Mouse (Mus musculus) kidney, adult 9 months (tissue): Measurements from ENCODE around the gene Il25.
"Not testable (repeated sequence)": the region's sequence is repeated elsewhere in the genome, so short reads cannot be mapped to it uniquely, and the experiment has no call there.

Experiments
- DNase-seq: peaks from one replicate; pipeline ENCODE4 v3.0.0; 2022

Il25 gene

DNA sequence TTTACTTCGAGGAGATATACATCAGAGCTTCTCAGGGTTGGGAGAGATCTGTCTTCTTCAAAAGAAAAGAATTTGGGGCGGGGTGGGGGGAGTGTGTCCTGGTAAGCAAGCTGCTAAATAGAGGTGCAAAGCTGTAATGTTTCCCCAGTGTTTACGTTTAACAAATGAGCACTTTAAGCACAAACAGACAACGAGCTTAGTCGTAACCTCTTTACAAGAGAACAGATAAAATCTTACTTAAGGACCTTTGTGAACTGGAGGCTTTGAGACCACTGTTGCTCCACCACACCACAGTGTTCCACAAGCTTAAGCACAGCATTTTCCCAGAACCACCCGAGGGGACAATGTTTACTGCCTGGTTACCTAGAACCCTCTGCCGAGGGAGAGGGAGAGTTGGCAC, 5.2 kb upstream of the Il25 start:
- DNase-seq = no peak

DNA sequence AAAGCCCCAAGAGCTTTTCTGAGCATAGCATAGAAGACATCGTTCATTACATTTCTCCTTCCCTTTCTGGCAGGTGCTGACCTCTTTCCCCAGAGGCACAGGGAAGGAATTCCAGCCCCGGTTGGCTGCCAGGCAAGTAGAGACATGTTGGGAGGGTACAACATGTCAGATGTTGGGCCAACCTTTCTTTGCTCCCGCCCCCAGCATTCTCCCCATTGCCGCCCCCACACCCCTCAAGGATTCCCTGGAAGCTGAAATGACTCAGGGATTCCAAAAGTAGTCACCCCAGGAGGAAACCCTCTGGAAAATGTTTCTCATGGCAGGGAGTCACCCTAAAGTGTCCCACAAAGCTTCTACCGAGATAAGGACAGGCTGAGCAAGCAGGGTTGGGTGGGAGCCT, 2.7 kb upstream of the Il25 start:
- DNase-seq = no peak

- DNase-seq = no peak
Observed at GRCm38 (mm10) chr14:54930431-54930830, 2.1 kb upstream of the Il25 start.

DNA sequence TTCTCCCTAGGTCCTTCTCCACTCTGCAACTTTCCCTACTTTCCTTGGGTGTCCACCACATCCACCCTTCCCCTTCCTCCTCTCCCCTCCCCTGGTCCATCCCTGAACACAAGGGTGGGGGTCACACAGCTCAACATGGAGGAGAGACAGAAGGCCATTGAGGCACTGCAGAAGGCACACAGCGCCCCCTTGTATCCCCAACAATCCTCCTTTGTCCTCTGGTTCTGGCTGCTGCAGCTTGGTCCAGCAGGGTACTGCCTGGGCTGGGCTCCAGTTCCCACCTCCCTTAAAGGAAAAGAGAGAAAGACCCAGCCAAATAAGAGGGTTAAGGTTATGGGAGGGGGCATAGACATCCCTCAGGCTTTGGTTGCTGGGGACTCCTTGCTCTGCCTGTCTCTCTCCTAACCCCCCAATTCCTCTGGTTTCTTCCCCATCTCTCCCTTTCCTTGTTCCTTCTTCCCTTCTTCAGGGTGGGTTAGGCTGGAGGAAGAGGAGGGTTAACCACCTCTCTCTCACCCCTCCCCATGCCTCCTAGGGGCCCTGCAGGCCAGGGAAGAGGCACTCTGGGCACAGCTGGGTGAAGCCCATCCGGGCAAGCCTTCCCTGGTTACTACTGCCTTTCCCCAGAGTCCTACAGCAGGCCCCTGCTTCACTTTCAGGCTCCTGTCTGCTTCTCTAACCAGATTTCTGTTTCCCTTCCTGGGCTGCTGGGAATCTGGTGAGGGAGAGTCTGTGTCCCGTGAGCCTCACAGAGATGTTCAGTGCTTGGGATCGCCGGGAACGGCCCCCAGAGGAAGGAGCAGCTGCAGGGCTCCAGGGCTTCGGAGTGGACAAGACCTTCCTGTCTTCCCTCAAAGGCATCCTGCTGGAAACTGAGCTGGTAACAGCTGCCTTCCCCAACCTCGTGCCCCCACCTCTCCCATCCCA, 3.7 kb downstream of the Il25 start, which contains the start of gene Cmtm5:
TSS of gene Cmtm5 (plus strand) at position 358 of the 927 bp plus-strand sequence.
- DNase-seq = no peak

DNA sequence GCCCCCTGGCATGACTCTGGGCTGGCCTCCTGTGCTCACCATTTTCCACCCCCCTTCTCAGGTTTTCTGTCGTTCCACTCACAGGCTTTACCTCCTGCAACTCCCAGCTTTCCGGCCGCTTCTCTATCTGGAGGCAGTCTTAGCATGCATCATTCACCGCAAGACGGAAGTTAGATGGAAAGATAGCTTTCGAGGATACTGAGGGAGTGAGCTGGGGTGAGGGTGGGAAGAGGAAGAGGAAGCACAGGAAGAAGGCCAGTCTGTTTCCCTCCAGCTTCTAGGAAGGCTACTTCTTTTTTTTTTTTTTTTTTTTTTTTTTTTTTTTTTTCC, 4.3 kb downstream of the Il25 start:
- DNase-seq = no peak

- DNase-seq = no peak
Observed at GRCm38 (mm10) chr14:54937361-54938182, 5.1 kb downstream of the Il25 start.

DNA sequence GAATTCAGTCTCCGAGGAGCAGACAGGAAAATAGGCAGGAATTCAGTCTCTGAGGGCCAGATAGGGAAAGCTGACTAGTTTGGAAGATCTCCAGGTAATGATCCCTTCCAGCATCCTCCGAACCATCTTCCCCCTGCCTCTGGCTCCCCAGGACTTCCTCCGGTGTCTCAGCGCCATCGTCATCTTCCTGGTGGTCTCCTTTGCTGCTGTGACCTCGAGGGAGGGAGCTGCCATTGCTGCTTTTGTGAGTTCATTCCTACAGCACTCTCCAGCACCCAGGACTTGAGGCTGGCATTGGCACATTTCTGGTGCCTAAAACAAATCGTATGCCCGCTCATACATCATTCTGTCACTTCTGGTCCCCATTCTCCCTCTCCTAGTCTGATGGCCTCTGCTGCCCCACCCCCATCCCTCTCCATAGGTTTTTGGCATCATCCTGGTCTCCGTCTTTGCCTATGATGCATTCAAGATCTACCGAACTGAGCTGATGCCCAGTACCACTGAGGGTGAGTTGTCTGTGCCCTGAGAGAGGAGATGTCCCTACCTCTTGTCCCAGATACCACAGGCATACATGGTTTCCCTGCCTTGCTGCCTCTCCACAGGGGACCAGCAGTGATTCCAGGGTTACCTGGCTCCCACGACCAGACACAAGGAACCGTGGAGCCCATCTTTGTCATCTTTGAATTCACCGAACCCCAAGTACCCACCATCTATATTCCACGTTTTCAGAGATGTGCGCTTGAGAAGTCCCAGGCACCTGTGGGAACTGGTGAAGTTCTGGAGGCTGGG, 6.1 kb downstream of the Il25 start:
- DNase-seq = no peak

GRCm38 (mm10) chr14:54939434-54940175, 7.1 kb downstream of the Il25 start:
- peak; percentile 91 for DNase-seq

DNA sequence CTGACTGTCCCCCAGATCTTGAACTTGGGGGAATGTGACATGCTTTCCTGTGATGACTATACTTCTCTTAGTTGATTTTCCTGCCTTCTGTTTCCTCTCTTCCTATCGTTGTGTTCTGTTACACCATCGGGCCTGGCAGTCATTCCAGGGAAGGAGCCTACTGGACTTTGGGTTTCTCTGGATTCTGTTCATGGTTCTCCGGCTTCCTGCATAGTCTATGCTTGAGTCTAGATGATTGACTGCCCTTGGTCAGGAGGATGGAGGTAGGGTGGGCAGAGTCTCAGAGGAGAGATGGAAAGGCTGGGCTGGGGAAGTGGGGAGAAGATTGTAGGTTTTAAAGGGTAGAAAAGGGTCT, 7.7 kb downstream of the Il25 start:
- peak; percentile 51 for DNase-seq

DNA sequence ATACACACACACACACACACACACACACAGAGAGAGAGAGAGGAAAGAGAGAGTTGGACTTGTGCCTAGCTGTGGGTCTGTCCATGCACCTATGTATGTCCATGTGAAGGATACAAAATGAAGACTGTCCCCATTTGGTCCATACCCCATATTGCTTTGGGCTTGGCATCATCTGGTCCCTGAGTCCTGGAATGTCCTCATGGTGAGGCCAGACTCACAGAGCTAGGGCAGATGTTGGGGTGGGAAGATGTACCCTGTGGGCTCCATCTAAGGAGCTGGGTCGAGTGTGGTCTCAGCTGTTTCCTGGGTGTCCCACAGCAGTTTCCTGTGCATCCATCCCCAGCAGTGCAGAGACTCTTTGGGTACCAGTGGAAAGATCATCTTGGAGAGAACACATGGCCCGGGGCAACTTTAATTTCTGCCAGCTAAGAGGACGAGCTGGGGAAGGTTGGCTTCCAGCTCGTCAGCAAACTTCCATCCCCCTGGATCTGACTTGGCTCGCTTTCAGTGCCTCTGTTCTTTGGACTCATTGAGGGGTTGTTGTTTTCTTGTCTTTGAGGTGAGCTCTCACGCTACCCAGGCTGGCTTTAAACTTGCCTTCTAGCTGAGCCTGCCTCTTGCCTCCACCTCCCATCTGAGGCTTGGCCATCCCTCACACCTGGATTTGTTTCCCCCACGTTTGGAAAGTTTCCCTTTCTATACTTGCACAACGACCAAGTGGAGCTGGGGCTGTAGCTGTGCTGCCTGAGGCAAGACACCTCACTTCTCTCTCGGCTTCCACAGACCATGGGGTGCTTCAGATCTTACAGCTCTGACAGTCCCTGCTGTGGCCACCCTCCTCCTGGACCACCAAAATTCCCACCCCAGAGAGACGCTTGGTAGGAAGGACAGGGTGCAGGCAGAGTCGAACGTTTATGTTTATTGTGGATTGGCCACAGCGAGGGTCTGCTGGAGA, 8.8 kb downstream of the Il25 start:
- DNase-seq = peak; percentile 66

DNA sequence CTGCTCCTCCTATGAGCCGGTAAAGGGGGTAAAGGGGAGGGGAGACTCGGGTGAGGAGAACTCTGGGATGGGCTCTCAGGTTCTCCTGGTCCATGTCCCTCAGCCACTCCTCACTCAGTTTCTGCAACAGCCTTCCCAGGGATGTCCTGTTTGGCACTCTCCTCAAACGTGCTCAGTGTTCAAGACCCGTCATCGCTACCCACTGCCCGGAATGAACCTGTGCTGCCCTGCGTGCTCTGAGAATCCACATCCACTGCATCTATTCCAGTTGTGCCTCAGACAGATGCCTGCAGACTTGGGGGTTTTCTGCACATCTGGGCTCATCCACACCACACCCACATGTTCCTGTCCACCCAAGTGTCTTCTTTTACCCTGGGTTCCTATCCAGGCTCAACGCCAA, 10.0 kb downstream of the Il25 start:
- DNase-seq = no peak

- DNase-seq = no peak
Observed at GRCm38 (mm10) chr14:54943971-54944370, 11.5 kb downstream of the Il25 start.

DNA sequence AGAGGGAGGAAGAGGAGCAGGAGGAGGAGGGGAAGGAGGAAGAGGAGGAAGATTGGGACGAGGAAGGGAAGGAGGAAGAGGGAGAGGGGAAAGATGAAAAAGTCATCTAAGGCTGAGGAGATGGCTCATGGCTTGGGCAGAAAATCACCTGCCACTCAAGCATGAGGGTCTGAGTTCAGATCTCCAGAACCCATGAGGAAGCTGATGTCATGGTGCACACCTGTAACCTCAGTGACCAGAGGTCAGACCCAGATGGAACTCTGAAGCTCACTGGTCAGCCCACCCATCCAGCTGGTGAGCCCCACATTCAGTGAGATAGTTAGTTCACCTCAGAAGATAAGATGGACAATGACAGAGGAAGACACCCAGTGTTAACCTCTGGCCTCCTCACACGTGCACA, 12.4 kb downstream of the Il25 start:
- no peak for DNase-seq

DNA sequence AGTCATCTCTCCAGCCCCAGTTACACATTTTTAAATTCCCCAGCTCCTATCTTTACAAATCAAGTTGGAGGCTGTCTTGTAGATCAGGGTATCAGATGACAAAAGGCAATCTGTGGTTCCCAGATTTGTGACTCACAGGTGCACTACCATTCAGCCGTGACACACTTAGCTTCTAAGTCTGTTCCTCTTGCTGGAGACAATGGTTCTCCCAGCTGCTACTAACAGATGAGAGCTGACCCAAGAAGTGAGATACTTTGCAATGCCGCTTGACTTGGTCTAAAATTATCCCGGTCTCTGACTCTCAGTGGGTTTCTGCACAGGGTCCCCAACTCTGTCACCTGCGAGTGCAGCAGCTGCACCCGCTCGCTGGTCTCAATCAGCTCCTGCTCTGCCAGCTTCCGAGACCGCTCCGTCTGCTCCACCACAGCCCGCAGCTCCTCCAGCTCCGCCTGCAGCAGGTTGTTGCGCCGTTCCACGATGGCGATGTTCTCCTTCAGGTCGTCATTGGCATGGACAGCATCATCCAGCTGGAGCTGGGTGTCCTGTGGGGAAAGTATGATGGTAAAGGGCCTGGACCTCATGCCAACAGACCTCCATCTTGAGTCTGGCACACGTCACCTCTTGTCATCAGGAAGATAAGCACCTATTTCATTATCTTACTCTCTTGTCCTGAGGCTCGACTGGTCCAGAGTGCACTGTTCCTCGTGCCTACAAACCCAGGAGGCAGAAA, 13.6 kb downstream of the Il25 start:
- DNase-seq = no peak

DNA sequence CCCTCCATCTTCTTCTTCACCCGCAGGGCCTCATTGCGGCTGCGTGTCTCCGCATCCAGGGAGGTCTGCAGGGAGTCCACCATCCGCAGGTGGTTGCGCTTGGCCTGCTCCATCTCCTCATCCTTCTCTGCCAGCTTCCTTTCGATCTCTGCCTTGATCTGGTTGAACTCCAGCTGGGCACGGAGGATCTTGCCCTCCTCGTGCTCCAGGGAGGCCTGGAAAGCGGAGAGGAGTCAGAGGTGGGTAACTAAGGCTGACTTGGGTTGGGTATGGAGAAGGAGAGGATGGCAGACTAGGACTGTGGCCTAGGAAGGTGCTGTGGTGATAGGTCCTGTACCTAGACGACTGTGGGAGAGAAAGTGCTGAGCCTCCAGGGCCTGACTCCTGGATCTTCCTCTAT, 14.5 kb downstream of the Il25 start:
- DNase-seq = not testable (repeated sequence)

DNA sequence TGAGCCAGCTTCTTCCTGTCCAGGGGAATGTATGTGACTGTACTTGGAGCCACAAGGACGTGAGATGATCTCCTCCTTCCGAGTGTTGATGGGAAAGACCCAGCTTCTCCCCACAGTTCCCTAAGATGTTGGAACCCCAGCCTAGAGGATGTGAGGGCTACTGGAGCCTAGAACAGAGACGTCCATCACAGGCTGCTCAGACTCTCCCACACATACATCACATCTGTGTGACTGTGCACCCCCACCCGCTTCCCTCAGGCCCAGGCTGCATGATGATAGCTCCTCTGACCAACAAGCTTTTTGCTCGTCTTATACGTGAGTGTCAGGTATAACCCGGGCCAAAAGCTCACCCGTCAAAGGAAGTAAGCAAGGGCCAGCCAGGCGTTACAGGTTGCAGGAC, 16.3 kb downstream of the Il25 start:
- DNase-seq = no peak

DNA sequence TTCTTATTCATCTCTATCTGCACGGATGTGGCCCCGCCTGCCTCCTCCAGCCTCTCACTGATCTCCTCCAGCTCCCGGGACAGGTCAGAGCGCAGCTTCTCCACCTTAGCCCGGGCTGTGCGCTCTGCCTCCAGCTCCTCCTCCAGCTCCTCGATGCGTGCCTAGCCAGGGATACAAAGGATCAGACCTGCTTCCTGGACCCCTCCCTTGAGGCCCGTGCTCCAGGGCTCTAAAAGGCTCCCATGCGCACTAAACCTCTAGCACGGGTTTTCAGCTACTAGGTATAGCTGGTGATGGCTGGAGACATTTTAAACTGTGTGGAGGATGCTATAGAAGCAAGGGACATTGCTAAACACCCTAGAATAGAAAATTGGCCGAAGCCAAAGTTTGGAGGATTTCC, 18.0 kb downstream of the Il25 start:
- no peak for DNase-seq

DNA sequence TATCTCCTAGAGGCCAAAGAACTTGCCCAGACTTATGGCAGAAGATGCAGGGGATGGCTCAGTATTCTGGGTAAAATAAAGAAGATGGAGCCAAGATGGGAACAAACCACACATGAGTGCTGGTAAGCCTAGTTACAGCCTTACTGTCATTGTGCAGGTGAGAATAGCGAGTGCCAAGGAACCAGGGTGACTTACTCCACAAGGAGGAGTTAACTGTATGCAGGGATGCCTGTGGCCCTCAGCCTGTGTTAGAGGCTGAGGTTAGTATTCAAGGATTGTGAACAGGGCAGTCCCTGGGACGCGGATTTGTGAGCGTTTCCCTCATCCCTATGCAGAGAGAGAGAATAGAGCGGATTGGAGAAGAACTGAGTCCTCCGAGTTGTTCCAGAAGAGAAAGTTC, 19.1 kb downstream of the Il25 start:
- no peak for DNase-seq

DNA sequence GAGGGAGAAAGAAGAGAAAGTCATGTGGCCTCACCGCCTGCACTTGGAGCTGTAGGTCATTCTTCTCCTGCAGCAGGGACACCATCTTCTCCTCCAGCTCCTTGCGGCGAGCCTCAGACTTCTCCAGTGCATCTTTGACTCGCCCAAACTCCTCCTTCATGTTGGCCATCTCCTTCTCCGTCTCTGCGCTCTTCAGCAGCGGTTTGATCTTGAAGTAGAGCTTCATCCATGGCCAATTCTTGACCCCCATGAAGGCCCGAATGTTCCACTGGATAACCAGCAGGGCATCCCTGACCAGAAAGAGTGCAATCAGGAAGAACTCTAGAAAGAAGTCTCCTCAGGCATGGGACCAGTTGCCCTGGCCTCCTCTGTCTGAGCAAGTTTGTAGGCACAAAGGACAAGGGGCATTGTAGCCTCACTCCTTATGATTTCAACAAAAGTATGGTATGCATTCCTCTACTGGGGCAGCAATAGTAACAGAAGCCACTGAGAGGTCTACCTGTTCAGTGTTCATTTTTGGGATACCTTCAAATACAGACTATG, 21.2 kb downstream of the Il25 start:
- DNase-seq = no peak

GRCm38 (mm10) chr14:54954474-54954873, 22.0 kb downstream of the Il25 start:
- no peak for DNase-seq
